In the genomic region with DNA sequence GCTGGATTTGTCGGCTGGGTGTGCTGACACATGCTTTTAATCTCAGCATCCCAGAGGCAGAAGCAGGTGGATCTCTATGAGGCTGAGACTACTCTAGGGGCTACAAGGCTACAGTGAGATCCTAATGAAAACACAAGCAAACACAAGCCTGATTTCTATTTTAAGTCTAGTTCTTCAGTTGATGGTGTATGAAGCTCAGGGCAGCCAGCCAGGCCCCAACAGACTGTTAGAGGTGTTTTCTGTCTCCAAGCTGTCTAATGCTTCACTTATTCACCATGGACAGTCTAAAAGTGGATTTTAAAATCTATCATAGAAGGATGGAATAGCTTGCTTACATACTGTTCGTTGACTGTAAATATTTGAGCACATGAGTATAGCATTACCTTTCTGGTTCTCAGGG, we compare ENCODE assay signal across 18 mouse cellular contexts. TPM values are rescaled to one million over a fixed set of nuclear protein-coding genes. Genes with fewer than 3 reads are reported as not detected.
DNase-seq lines count a peak whose midpoint lies in the region; ATAC-seq and TF ChIP-seq lines count a peak whose summit lies in the region.
"Had no signal": no experiment of that assay in that cellular context is flagged by ENCODE, and none has a peak within 500 bp of the region (broad histone marks: within the 10 kb centered on the region; RNA-seq: fewer than 3 reads in every experiment).

No protein-coding gene starts in this region.

- H3K27ac ChIP-seq in cerebellum, adult 2 months (ENCODE audit: insufficient read depth, low read length), result no peak overlapping the region
- H3K27ac ChIP-seq in heart, postnatal 0 days (ENCODE audit: low read depth), result 0 out of 2 replicates have a peak overlapping the region, but pooled peaks have one; percentile 2
- H3K27ac ChIP-seq in heart, embryonic 12.5 days (ENCODE audit: poor library complexity, severe bottlenecking), result no peak overlapping the region
- H3K27ac ChIP-seq: embryonic facial prominence, embryonic 12.5 days; forebrain, embryonic 15.5 days; hindbrain, embryonic 13.5 days; hindbrain, postnatal 0 days had no signal

- no peak for TF ChIP-seq EP300 in heart, postnatal 0 days (IDR thresholded peaks at IDR 0.05; ENCODE audit: low read depth)

- TF ChIP-seq CTCF in cerebellum, adult 2 months (IDR thresholded peaks at IDR 0.05; ENCODE audit: borderline replicate concordance, insufficient read depth, low read depth, low read length), result no peak
- TF ChIP-seq CTCF in heart, postnatal 0 days (IDR thresholded peaks at IDR 0.05; ENCODE audit: low read depth), result no peak

- no peak for TF ChIP-seq POLR2A in cerebellum, adult 2 months (IDR thresholded peaks at IDR 0.05; ENCODE audit: borderline replicate concordance, insufficient read depth, low read length)

- peaks cover 20% of the 10 kb centered on the region for H3K36me3 ChIP-seq in heart, postnatal 0 days (replicated peaks; ENCODE audit: control insufficient read depth, insufficient read depth, low read length)
- H3K36me3 ChIP-seq in heart, embryonic 12.5 days, result peaks cover 16% of the 10 kb centered on the region

- no peak overlapping the region for H3K9ac ChIP-seq in heart, postnatal 0 days (replicated peaks; ENCODE audit: low read depth, low read length)
- H3K9ac ChIP-seq in heart, embryonic 12.5 days, result no peak overlapping the region
- H3K9ac ChIP-seq: embryonic facial prominence, embryonic 12.5 days; forebrain, embryonic 15.5 days; hindbrain, embryonic 13.5 days had no signal

- peak; percentile 17 to 38 for DNase-seq in cerebellum, adult 2 months
- no peak for DNase-seq in cerebellum, adult 8-10 months
- DNase-seq in heart, postnatal 0 days (ENCODE audit: low spot score), result no peak
- DNase-seq in right cerebral cortex, postnatal 14 days, result peak; percentile 32
- DNase-seq in right cerebral cortex, adult 2 months (ENCODE audit: low spot score in 2 of 2), result no peak
- DNase-seq: adrenal gland, postnatal 14 days; gastrocnemius, postnatal 36 days; heart, adult 11 months; heart, postnatal 14 days had no signal

- no peaks in the 10 kb centered on the region for H3K27me3 ChIP-seq in cerebellum, adult 2 months (ENCODE audit: control insufficient read depth, insufficient read depth, low read length)
- no peaks in the 10 kb centered on the region for H3K27me3 ChIP-seq in heart, postnatal 0 days (ENCODE audit: control insufficient read depth, insufficient read depth, low read length)
- H3K27me3 ChIP-seq in heart, embryonic 12.5 days (replicated peaks), result no peaks in the 10 kb centered on the region
- H3K27me3 ChIP-seq: embryonic facial prominence, embryonic 12.5 days; forebrain, embryonic 15.5 days; hindbrain, embryonic 13.5 days had no signal

- no peak for ATAC-seq in heart, postnatal 0 days (ENCODE audit: insufficient read depth, low read depth)
- ATAC-seq in heart, embryonic 12.5 days (ENCODE audit: insufficient number of reproducible peaks, low FRiP score), result no peak
- no peak for ATAC-seq in activated CD4-positive, CD25-positive, alpha-beta regulatory T cell, adult 4 months
- ATAC-seq: forebrain, embryonic 15.5 days; hindbrain, postnatal 0 days had no signal

- 77% methylated on average over 2 of the region's 2 CpGs for WGBS in cerebellum, adult 2 months
- WGBS in heart, postnatal 0 days, result 80% methylated on average over 2 of the region's 2 CpGs
- 85% methylated on average over 2 of the region's 2 CpGs for WGBS in heart, embryonic 12.5 days

- H3K4me1 ChIP-seq in cerebellum, adult 2 months (ENCODE audit: control insufficient read depth, insufficient read depth, low read length), result no peaks in the 10 kb centered on the region
- peaks cover 4% of the 10 kb centered on the region; the same call in 1 of the 2 replicates for H3K4me1 ChIP-seq in heart, postnatal 0 days (ENCODE audit: control insufficient read depth, insufficient read depth)
- H3K4me1 ChIP-seq in heart, embryonic 12.5 days (replicated peaks), result peaks cover 7% of the 10 kb centered on the region; the same call in 1 of the 2 replicates
- H3K4me1 ChIP-seq: embryonic facial prominence, embryonic 12.5 days had no signal

- no peaks in the 10 kb centered on the region for H3K9me3 ChIP-seq in heart, postnatal 0 days (replicated peaks; ENCODE audit: control insufficient read depth, low read length)
- H3K9me3 ChIP-seq in heart, embryonic 12.5 days (replicated peaks), result no peaks in the 10 kb centered on the region
- H3K9me3 ChIP-seq: embryonic facial prominence, embryonic 12.5 days; forebrain, embryonic 15.5 days; hindbrain, embryonic 13.5 days had no signal

- H3K4me3 ChIP-seq in cerebellum, adult 2 months (replicated peaks; ENCODE audit: insufficient read depth, low read depth, low read length), result no peak overlapping the region
- no peak overlapping the region for H3K4me3 ChIP-seq in heart, postnatal 0 days (ENCODE audit: low read depth, low read length)
- no peak overlapping the region for H3K4me3 ChIP-seq in heart, embryonic 12.5 days
- H3K4me3 ChIP-seq: embryonic facial prominence, embryonic 12.5 days; forebrain, embryonic 15.5 days; hindbrain, embryonic 13.5 days had no signal

- H3K4me2 ChIP-seq in heart, postnatal 0 days (ENCODE audit: low read depth, low read length), result no peak overlapping the region
- H3K4me2 ChIP-seq in heart, embryonic 12.5 days, result no peak overlapping the region
- H3K4me2 ChIP-seq: embryonic facial prominence, embryonic 12.5 days; forebrain, embryonic 15.5 days; hindbrain, embryonic 13.5 days had no signal

RNA-seq across cellular contexts. Expression of a gene that starts 15.0 kb away (rescaled TPM):
- polyA plus RNA-seq in cerebellum, adult 2 months (2012; rRNA removed), result 24.4 and 26.0 TPM in 2 replicates
- total RNA-seq in heart, postnatal 0 days (2014; rRNA removed; ENCODE audit: low replicate concordance), result 26.3 and 30.9 TPM in 2 replicates
- polyA plus RNA-seq in heart, postnatal 0 days (2015; fragmentation: Nextera tagmentation; extraction: Ambion mirVana), result 12.9 and 13.3 TPM in 2 replicates
- 22.2 and 23.6 TPM in 2 replicates for polyA plus RNA-seq in heart, embryonic 12.5 days (2016; fragmentation: Nextera tagmentation; extraction: Ambion mirVana)
- 1 to 10 TPM; 2.9 to 3.8 TPM for polyA plus RNA-seq in activated CD4-positive, CD25-positive, alpha-beta regulatory T cell, adult 4 months (2017; shearing (Covaris generic))

RNA-seq across cellular contexts. Expression of a gene that starts 19.2 kb away (rescaled TPM):
- 0.14 and 0.23 TPM in 2 replicates for polyA plus RNA-seq in cerebellum, adult 2 months (2012; rRNA removed)
- total RNA-seq in heart, postnatal 0 days (2014; rRNA removed; ENCODE audit: low replicate concordance), result 19.8 and 25.6 TPM in 2 replicates
- polyA plus RNA-seq in heart, postnatal 0 days (2015; fragmentation: Nextera tagmentation; extraction: Ambion mirVana), result 8.5 and 8.6 TPM in 2 replicates
- 21.1 and 22.5 TPM in 2 replicates for polyA plus RNA-seq in heart, embryonic 12.5 days (2016; fragmentation: Nextera tagmentation; extraction: Ambion mirVana)
- under 1 TPM in 1 of 2 experiments, not detected in 1; 0.69 TPM for polyA plus RNA-seq in activated CD4-positive, CD25-positive, alpha-beta regulatory T cell, adult 4 months (2017; shearing (Covaris generic))
- total RNA-seq: gastrocnemius, adult 8-10 months; MEL had no signal
- polyA plus RNA-seq: C2C12; hindbrain, embryonic 13.5 days had no signal

RNA-seq across cellular contexts. Expression of a gene that starts 45.5 kb away (rescaled TPM):
- polyA plus RNA-seq in cerebellum, adult 2 months (2012; rRNA removed), result 3.4 and 3.7 TPM in 2 replicates
- 2.1 and 3.4 TPM in 2 replicates for total RNA-seq in heart, postnatal 0 days (2014; rRNA removed; ENCODE audit: low replicate concordance)
- 3.4 and 4.0 TPM in 2 replicates for polyA plus RNA-seq in heart, postnatal 0 days (2015; fragmentation: Nextera tagmentation; extraction: Ambion mirVana)
- 13.2 and 14.0 TPM in 2 replicates for polyA plus RNA-seq in heart, embryonic 12.5 days (2016; fragmentation: Nextera tagmentation; extraction: Ambion mirVana)
- 1 to 10 TPM; 1.1 to 3.2 TPM for polyA plus RNA-seq in activated CD4-positive, CD25-positive, alpha-beta regulatory T cell, adult 4 months (2017; shearing (Covaris generic))

RNA-seq across cellular contexts. Expression of a gene that starts 45.6 kb away (rescaled TPM):
- polyA plus RNA-seq in cerebellum, adult 2 months (2012; rRNA removed), result 33.9 and 34.1 TPM in 2 replicates
- total RNA-seq in heart, postnatal 0 days (2014; rRNA removed; ENCODE audit: low replicate concordance), result 6.1 and 6.9 TPM in 2 replicates
- 18.6 and 22.1 TPM in 2 replicates for polyA plus RNA-seq in heart, postnatal 0 days (2015; fragmentation: Nextera tagmentation; extraction: Ambion mirVana)
- 21.7 and 24.0 TPM in 2 replicates for polyA plus RNA-seq in heart, embryonic 12.5 days (2016; fragmentation: Nextera tagmentation; extraction: Ambion mirVana)
- polyA plus RNA-seq in activated CD4-positive, CD25-positive, alpha-beta regulatory T cell, adult 4 months (2017; shearing (Covaris generic)), result 10 to 100 TPM; 41.9 to 47.2 TPM

Comparison
In these comparisons a context has a peak if more than half of its experiments do, and no peak if none do; other contexts are left out.
1. DNase-seq: peak in cerebellum, adult 2 months (2 of 2) and right cerebral cortex, postnatal 14 days (single experiment); none in cerebellum, adult 8-10 months (single experiment), heart, postnatal 0 days (single experiment) and right cerebral cortex, adult 2 months (0 of 2).